Mouse (Mus musculus): ENCODE measurements around the gene Sema3f.

Sema3f gene

GRCm38 (mm10) chr9:107634406-107635278, 75.6 kb downstream of the Sema3f start:
- peak in 1 of 2 experiments; percentile 35 for DNase-seq (ENCODE audit: low spot score in 2 of 2)

GRCm38 (mm10) chr9:107633661-107634405, 76.4 kb downstream of the Sema3f start:
- DNase-seq (ENCODE audit: low spot score in 2 of 2): peak in 1 of 2 experiments; percentile 26

GRCm38 (mm10) chr9:107633091-107633660, 77.1 kb downstream of the Sema3f start:
- peak; percentile 72 to 83 for DNase-seq (ENCODE audit: low spot score in 2 of 2)

GRCm38 (mm10) chr9:107632478-107632877, 77.8 kb downstream of the Sema3f start:
- DNase-seq (ENCODE audit: low spot score in 2 of 2): no peak

GRCm38 (mm10) chr9:107631861-107632260, 78.4 kb downstream of the Sema3f start:
- no peak for DNase-seq (ENCODE audit: low spot score in 2 of 2)
